Mouse (Mus musculus) lung, embryonic 15.5 days (tissue): ENCODE measurements around the gene Cdr2l. TPM values are rescaled to one million over a fixed set of nuclear protein-coding genes. Genes with fewer than 3 reads are reported as not detected.

Experiments
- ATAC-seq: fragments of 200-750 bp; cut with Nextera tagmentation; 2 replicates; pipeline ENCODE4 v1.8.0; 2017; ENCODE audit warnings: moderate number of reproducible peaks, borderline replicate concordance; ENCODE audit not compliant: low FRiP score, low TSS enrichment; ENCODE audit errors: extremely low read depth
- H3K27ac ChIP-seq: fragments of 300-500 bp; sonication (generic); 2 replicates; pipeline ENCODE4 v1.5.1; 2015; ENCODE audit warnings: moderate library complexity, mild to moderate bottlenecking, inconsistent platforms
- H3K27me3 ChIP-seq: fragments of 300-500 bp; sonication (generic); 2 replicates; pipeline ENCODE4 v1.6.1; 2015; ENCODE audit warnings: inconsistent platforms
- H3K36me3 ChIP-seq: fragments of 300-500 bp; sonication (generic); 2 replicates; pipeline ENCODE4 v1.6.1; 2015; ENCODE audit warnings: inconsistent platforms
- H3K4me1 ChIP-seq: fragments of 300-500 bp; sonication (generic); 2 replicates; pipeline ENCODE4 v1.6.1; 2015; ENCODE audit warnings: inconsistent platforms
- H3K4me2 ChIP-seq: fragments of 300-500 bp; sonication (generic); 2 replicates; pipeline ENCODE4 v1.6.1; 2015; ENCODE audit warnings: inconsistent platforms, mild to moderate bottlenecking, moderate library complexity
- H3K4me3 ChIP-seq: fragments of 300-500 bp; sonication (generic); 2 replicates; pipeline ENCODE4 v1.5.1; 2015; ENCODE audit warnings: mild to moderate bottlenecking, inconsistent platforms
- H3K9ac ChIP-seq: fragments of 300-500 bp; sonication (generic); 2 replicates; pipeline ENCODE4 v1.6.1; 2015; ENCODE audit warnings: inconsistent platforms
- H3K9me3 ChIP-seq: fragments of 300-500 bp; sonication (generic); 2 replicates; pipeline ENCODE4 v1.6.1; 2016; ENCODE audit warnings: inconsistent platforms
- whole genome bisulfite sequencing: fragments of 180-500 bp; shearing (Covaris S2); methylation state at CpG from one replicate; pipeline ENCODE4 v1.1.7; 2015; 5-methylcytosine and 5-hydroxymethylcytosine counted together
- polyA plus RNA-seq: library from polyadenylated mRNA; unstranded; fragments of >200 nt; fragmentation: Nextera tagmentation; extraction: Ambion mirVana; gene quantifications from 2 replicates; pipeline ENCODE4 v1.2.1, GENCODE M21; 2015

Cdr2l gene
- polyA plus RNA-seq, 1 experiment from 2014 or later, result 15.3 TPM

- H3K27ac ChIP-seq, result no peak overlapping the region
- 56% methylated on average over 6 of the region's 6 CpGs for WGBS
These were observed 51.6 kb downstream of the Cdr2l start for GRCm38 (mm10) chr11:115433342-115433741.

GRCm38 (mm10) chr11:115435596-115436337, 54.1 kb downstream of the Cdr2l start:
- H3K4me2 ChIP-seq, result peak overlapping the region; percentile 63
- H3K36me3 ChIP-seq, result peaks cover 16% of the 10 kb centered on the region
- no peak for ATAC-seq
- peak overlapping the region; percentile 32 for H3K4me3 ChIP-seq
- WGBS, result 2% methylated on average over 31 of the region's 31 CpGs
- H3K9ac ChIP-seq, result peak overlapping the region; percentile 27
- peaks cover 14% of the 10 kb centered on the region for H3K4me1 ChIP-seq
- H3K27ac ChIP-seq, result no peak overlapping the region
- no peaks in the 10 kb centered on the region for H3K9me3 ChIP-seq
- H3K27me3 ChIP-seq, result no peaks in the 10 kb centered on the region

More at GRCm38 (mm10) chr11:115433342-115433741, 51.6 kb downstream of the Cdr2l start:
- Histone ChIP-seq H3K4me2 (no peak overlapping the region), H3K36me3 (peaks cover 39% of the 10 kb centered on the region), H3K4me1 (peaks cover 14% of the 10 kb centered on the region), H3K4me3 (no peak overlapping the region), H3K9ac (no peak overlapping the region), H3K27me3 (no peaks in the 10 kb centered on the region), H3K9me3 (no peaks in the 10 kb centered on the region)
- no peak for ATAC-seq

GRCm38 (mm10) chr11:115437571-115438122, 55.9 kb downstream of the Cdr2l start:
- ATAC-seq, result no peak
- H3K9ac ChIP-seq, result no peak overlapping the region
- H3K4me3 ChIP-seq, result no peak overlapping the region
- H3K4me1 ChIP-seq, result peaks cover 14% of the 10 kb centered on the region
- no peaks in the 10 kb centered on the region for H3K9me3 ChIP-seq
- no peaks in the 10 kb centered on the region for H3K36me3 ChIP-seq
- H3K27me3 ChIP-seq, result no peaks in the 10 kb centered on the region
- 61% methylated on average over 5 of the region's 5 CpGs for WGBS
- H3K27ac ChIP-seq, result no peak overlapping the region
- H3K4me2 ChIP-seq, result no peak overlapping the region

GRCm38 (mm10) chr11:115439326-115439725, 57.6 kb downstream of the Cdr2l start:
- Histone ChIP-seq H3K36me3 (no peaks in the 10 kb centered on the region), H3K9me3 (no peaks in the 10 kb centered on the region), H3K4me3 (no peak overlapping the region), H3K27ac (no peak overlapping the region), H3K4me2 (no peak overlapping the region), H3K27me3 (no peaks in the 10 kb centered on the region), H3K9ac (no peak overlapping the region), H3K4me1 (peaks cover 14% of the 10 kb centered on the region)
- WGBS, result 85% methylated on average over 3 of the region's 3 CpGs
- ATAC-seq, result no peak

- ATAC-seq, result no peak
- H3K27ac ChIP-seq, result no peak within 1 kb of the TSS
- H3K9me3 ChIP-seq, result no peaks in the 10 kb centered on the region
- WGBS, result 92% methylated on average over 9 of the region's 9 CpGs
- H3K36me3 ChIP-seq, result no peaks in the 10 kb centered on the region
- H3K4me3 ChIP-seq, result no peak within 1 kb of the TSS
- no peak within 1 kb of the TSS for H3K9ac ChIP-seq
- no peaks in the 10 kb centered on the region for H3K27me3 ChIP-seq
- H3K4me1 ChIP-seq, result peaks cover 14% of the 10 kb centered on the region
- H3K4me2 ChIP-seq, result no peak within 1 kb of the TSS
These were observed 58.3 kb downstream of the Cdr2l start, which contains the start of gene Trim80 for GRCm38 (mm10) chr11:115439906-115440595. Gene Trim80 (plus strand): TSS chr11:115440545.

- ATAC-seq, result no peak
These were observed 59.7 kb downstream of the Cdr2l start for GRCm38 (mm10) chr11:115441417-115441816.

More at GRCm38 (mm10) chr11:115441417-115441816, 59.7 kb downstream of the Cdr2l start:
- WGBS, result 34% methylated on average over 15 of the region's 15 CpGs
- no peak overlapping the region for H3K4me2 ChIP-seq
- H3K27ac ChIP-seq, result no peak overlapping the region
- H3K9me3 ChIP-seq, result no peaks in the 10 kb centered on the region
- H3K9ac ChIP-seq, result no peak overlapping the region
- H3K4me3 ChIP-seq, result no peak overlapping the region
- 0 out of 2 replicates have a peak, but pooled peaks cover 3% of the 10 kb centered on the region for H3K27me3 ChIP-seq
- H3K4me1 ChIP-seq, result peaks cover 2% of the 10 kb centered on the region
- H3K36me3 ChIP-seq, result no peaks in the 10 kb centered on the region

Other genes starting within 250 kb of the Cdr2l start
- 1.3 and 1.8 TPM in 2 replicates for gene Cd300lf, start 247.9 kb upstream of the Cdr2l start, polyA plus RNA-seq
- 55.0 and 58.2 TPM in 2 replicates for gene Slc9a3r1, start 218.6 kb upstream of the Cdr2l start, polyA plus RNA-seq
- gene Tmem104, start 194.4 kb upstream of the Cdr2l start, polyA plus RNA-seq, result 10.5 and 12.3 TPM in 2 replicates
- 22.0 and 23.8 TPM in 2 replicates for gene Nat9, start 194.1 kb upstream of the Cdr2l start, polyA plus RNA-seq
- 0.05 and 0.08 TPM in 2 replicates for gene Grin2c, start 114.7 kb upstream of the Cdr2l start, polyA plus RNA-seq
- 14.6 and 15.8 TPM in 2 replicates for gene Fdxr, start 104.9 kb upstream of the Cdr2l start, polyA plus RNA-seq
- 0.30 and 0.32 TPM in 2 replicates for gene Fads6, start 84.3 kb upstream of the Cdr2l start, polyA plus RNA-seq
- gene Otop2, start 74.8 kb upstream of the Cdr2l start, polyA plus RNA-seq, result not detected in 2 replicates
- gene Ush1g, start 59.9 kb upstream of the Cdr2l start, polyA plus RNA-seq, result not detected in 2 replicates
- gene Otop3, start 47.2 kb upstream of the Cdr2l start, polyA plus RNA-seq, result not detected in 2 replicates
- gene Hid1, start 14.2 kb upstream of the Cdr2l start, polyA plus RNA-seq, result 13.9 and 15.8 TPM in 2 replicates
- 204 and 222 TPM in 2 replicates for gene Mrpl58, start 21.8 kb downstream of the Cdr2l start, polyA plus RNA-seq
- 787 and 840 TPM in 2 replicates for gene Atp5h, start 38.0 kb downstream of the Cdr2l start, polyA plus RNA-seq
- gene Kctd2, start 38.2 kb downstream of the Cdr2l start, polyA plus RNA-seq, result 16.3 and 17.8 TPM in 2 replicates
- not detected in 2 replicates for gene Trim80, start 58.6 kb downstream of the Cdr2l start, polyA plus RNA-seq
- 0.55 and 1.9 TPM in 2 replicates for gene Slc16a5, start 80.6 kb downstream of the Cdr2l start, polyA plus RNA-seq
- 6.6 and 7.1 TPM in 2 replicates for gene Armc7, start 93.8 kb downstream of the Cdr2l start, polyA plus RNA-seq
- gene Nt5c, start 109.9 kb downstream of the Cdr2l start, polyA plus RNA-seq, result 81.5 and 83.7 TPM in 2 replicates
- 504 and 510 TPM in 2 replicates for gene Jpt1, start 132.5 kb downstream of the Cdr2l start, polyA plus RNA-seq
- 993 and 1,027 TPM in 2 replicates for gene Sumo2, start 154.4 kb downstream of the Cdr2l start, polyA plus RNA-seq
- 190 and 192 TPM in 2 replicates for gene Nup85, start 182.5 kb downstream of the Cdr2l start, polyA plus RNA-seq
- gene Mrps7, start 222.0 kb downstream of the Cdr2l start, polyA plus RNA-seq, result 83.9 and 85.0 TPM in 2 replicates
- gene Gga3, start 222.1 kb downstream of the Cdr2l start, polyA plus RNA-seq, result 15.6 and 18.1 TPM in 2 replicates
- gene Mif4gd, start 231.1 kb downstream of the Cdr2l start, polyA plus RNA-seq, result 29.5 and 32.3 TPM in 2 replicates
- gene Slc25a19, start 246.4 kb downstream of the Cdr2l start, polyA plus RNA-seq, result 19.6 and 20.9 TPM in 2 replicates